Mouse (Mus musculus) gastrocnemius, postnatal 10 days (tissue): ENCODE measurements around the gene C1ra. TPM values are rescaled to one million over a fixed set of nuclear protein-coding genes. Genes with fewer than 3 reads are reported as not detected.
A peak's percentile ranks its signal among the peaks of the same experiment; 100 is the strongest.
"Not testable (repeated sequence)": the region's sequence is repeated elsewhere in the genome, so short reads cannot be mapped to it uniquely, and the experiment has no call there.

Source experiments
- DNase-seq: peaks from one replicate; pipeline ENCODE4 v3.0.0; 2021; ENCODE audit warnings: mixed read lengths
- total RNA-seq, 2 experiments: library from RNA; stranded (reverse); gene quantifications; 2 replicates each; pipeline ENCODE4 v1.2.3; 2021

Gene C1ra
- total RNA-seq, 2 experiments from 2014 or later, result 19.4 to 19.7 TPM

- no peak for DNase-seq
Observed at GRCm38 (mm10) chr6:124485414-124486144, 26.6 kb upstream of the C1ra start.

GRCm38 (mm10) chr6:124487509-124487908 lies 24.7 kb upstream of the C1ra start:
- no peak for DNase-seq

DNA sequence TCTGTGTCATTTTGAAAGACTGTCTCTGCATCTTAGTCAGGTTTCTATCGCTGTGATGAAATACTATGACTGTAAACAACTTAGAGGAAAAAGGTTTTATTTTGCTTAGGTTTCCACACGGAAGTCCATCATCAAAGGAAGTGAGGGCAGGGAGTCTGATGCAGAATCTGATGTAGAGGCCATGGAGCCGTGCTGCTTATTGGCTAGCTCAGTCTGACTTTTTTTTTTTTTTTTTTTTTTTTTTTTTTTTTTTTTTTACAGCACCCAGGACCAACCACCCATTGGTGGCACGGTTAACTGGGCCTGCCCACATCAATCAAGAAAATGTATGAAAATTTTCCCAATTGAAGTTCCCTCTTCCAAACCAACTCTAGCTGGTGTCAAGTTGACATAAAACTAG lies 23.3 kb upstream of the C1ra start:
- no peak for DNase-seq

DNA sequence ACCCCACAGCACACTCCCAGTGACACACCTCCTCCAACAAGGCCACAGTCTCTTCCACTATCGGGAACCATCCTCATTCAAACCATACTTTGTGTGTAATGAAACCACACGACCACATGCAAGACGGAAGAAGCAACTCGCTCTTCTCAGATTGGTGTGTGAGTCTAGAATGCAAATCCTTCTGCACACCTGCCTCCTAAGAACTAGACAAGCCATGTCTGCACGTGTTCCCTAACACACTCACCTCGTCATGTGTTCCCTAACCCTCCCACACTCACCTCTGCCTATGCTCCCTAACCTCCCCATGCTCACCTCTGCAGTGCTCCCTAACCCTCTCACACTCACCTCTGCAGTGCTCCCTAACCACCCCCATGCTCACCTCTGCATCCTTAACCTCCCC lies 20.8 kb upstream of the C1ra start:
- DNase-seq, result no peak

GRCm38 (mm10) chr6:124492842-124493561 lies 19.2 kb upstream of the C1ra start, which contains the start of gene C1rl:
C1rl (plus strand) TSS chr6:124493113.
- peak; percentile 68 for DNase-seq

DNA sequence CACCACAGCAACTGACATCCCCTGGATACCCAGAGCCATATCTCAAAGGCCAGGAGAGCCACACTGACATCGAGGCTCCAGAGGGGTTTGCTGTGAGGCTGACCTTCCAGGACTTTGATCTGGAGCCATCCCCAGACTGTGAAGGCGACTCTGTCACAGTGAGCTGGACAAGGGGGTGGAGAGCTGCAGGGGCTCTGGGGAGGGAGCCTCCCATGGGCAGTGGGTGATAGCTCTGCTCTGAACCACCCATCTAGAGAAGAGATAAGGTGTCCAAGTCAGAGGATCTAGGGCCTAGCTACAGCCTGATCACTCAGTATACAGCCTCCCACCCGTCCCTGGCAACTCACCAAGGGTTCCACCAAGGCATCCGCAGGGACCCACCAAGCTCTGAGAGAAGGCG lies 18.3 kb upstream of the C1ra start:
- peak; percentile 35 for DNase-seq

- DNase-seq, result no peak
Observed at GRCm38 (mm10) chr6:124496054-124496453, 16.2 kb upstream of the C1ra start.

GRCm38 (mm10) chr6:124499914-124500566 lies 12.2 kb upstream of the C1ra start:
- DNase-seq, result no peak

DNA sequence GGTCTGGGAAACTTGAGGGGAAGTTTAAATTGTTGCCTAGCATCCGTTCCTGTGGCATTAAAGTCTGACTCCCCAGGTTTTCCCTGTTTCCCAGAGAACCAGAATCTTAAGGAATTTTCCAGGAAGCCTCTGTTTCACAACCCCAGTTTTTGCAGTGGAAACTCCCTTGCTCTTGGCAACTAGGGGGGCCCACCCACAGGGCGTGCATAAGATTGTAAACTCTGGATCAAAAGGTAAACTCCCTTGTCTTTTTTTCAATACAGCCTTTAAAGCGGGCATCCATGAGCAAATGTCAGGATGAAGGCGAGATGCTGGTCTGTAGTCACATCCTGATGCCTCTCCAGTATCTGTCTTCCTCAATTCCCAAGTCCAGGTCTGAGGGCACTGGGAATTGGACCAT lies 10.7 kb upstream of the C1ra start:
- DNase-seq, result no peak

DNA sequence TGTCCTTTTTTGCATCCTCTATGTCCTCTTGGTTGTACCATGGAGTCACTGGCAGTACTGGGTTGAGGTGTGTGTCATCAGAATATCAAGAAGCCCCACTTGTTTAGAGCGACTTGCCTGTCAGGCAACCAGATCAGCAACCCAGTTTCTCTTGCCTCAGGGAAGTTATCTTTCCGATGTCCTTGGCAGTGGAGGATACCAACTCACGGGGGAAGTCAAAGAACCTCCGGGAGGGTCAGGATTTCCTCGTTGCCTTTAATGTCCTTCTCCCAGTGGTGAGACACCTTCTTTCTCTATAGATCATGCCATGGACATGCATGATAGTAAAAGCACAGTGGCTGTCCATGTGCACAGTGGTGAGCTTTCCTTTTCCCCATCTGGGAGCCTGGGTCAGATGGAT lies 10.2 kb upstream of the C1ra start:
- DNase-seq, result no peak

- DNase-seq, result no peak
Observed at GRCm38 (mm10) chr6:124505028-124505427, 7.2 kb upstream of the C1ra start.

GRCm38 (mm10) chr6:124506991-124507390 lies 5.2 kb upstream of the C1ra start:
- no peak for DNase-seq

DNA sequence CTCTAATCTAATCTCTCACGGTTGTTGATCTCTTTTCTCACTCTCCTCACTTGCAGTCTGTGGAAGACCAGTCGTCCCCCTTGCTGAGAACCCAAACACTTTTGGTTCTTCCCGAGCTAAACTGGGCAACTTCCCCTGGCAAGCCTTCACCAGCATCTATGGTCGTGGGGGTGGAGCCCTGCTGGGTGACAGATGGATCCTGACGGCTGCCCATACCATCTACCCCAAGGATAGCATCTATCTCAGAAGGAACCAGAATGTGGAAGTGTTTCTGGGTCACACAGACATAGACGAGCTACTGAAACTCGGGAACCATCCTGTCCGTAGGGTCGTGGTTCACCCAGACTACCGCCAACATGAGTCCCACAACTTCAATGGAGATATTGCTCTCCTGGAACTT lies 3.9 kb upstream of the C1ra start:
- DNase-seq, result no peak

- not testable (repeated sequence) for DNase-seq
Observed at GRCm38 (mm10) chr6:124509192-124509591, 3.0 kb upstream of the C1ra start.

- no peak for DNase-seq
Observed at GRCm38 (mm10) chr6:124511936-124512335, 269 bp upstream of the C1ra start.

DNA sequence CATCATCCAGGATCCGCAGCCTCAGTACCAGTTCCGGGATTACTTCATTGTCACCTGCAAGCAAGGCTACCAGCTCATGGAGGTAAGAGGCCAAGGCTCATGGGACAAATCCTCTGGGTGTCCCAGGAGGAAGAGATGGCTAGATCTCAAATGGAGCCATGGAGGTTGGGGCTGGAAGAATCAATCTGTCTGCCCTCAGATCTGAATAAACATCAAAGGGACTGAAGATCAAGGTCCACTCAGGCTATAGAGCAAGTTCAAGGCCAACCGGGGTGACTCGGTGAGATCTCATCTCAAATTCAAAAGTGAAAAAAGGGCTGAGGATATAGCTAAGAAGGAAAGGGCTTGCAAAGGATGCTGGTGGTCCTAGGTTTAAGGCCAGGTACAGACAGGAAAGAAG lies 5.5 kb downstream of the C1ra start:
- not testable (repeated sequence) for DNase-seq

- not testable (repeated sequence) for DNase-seq
Observed at GRCm38 (mm10) chr6:124522082-124522481, 9.9 kb downstream of the C1ra start.

DNA sequence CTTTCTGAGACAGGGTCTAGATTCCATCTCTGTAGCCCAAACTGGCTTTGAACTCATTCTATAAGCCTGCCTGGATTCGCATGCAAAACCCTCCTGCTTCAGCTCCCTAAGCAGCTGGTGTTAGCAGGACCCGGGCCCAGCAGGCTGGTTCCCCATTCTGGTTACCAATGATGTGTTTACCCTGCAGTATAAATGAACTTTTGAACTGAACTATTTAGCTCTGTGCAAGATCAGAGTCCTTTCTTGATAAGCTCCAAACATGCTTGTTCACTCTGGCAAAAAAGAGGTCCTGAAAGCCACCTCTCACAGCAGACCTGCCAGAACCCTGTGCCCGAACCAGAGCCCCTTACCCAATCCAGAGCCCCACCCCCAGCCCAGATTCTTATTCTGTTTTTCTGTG lies 15.7 kb downstream of the C1ra start:
- DNase-seq, result no peak

- DNase-seq, result no peak
Observed at GRCm38 (mm10) chr6:124531077-124531476, 18.9 kb downstream of the C1ra start.

DNA sequence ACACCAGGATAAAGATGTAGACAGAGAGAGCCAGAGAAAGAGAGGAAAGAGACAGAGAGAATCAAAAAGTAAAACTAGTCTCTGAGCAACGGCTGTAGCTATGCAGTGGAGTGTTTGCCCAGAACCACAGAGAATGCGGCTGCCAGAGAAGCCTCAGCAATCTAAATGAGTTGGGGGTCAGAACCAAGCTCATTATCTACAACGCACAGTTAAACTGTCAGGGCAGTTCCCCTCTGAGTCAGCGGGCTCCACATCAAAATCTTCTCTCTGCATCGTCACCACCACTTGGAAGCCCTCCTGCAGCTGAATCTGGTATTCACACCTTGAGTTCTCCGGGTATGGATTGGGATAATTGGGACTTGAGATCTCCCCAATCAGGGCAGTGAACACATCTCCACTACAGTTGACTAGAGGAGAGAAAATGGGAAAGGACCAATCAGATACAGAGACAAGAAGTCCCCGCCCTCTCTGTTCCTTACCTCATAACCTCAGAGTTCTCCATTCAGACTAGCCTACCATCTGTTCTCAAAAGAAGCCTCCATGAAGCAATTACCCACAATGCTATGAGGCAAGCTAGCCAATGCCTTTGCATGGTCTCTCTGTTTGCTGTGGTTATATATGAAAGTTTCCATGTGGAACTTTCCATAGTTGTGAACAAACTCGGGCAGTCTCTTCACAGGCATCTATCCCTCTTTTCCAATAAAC lies 24.1 kb downstream of the C1ra start:
- not testable (repeated sequence) for DNase-seq

DNA sequence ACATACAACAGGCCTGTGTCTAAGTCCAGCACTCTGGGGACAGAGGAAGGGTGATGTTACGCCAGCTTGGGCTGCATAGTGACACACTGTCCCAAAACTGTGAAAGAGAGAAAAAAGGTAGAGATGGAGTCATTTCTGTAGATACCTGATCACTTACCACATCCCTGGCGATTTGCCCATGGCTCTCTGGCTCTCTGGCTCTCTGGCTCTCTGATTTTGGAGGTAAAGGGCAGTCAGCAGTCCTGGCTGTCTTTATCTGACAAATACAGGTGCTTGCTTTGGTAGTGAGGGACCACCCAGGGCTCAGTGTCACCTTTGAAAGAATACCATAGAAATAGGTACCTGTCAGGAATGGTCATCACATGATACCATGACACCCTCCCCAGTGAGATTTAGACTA lies 29.0 kb downstream of the C1ra start:
- not testable (repeated sequence) for DNase-seq

- DNase-seq, result peak; percentile 53
Observed at GRCm38 (mm10) chr6:124542284-124542683, 30.1 kb downstream of the C1ra start, which contains the start of gene C1s1. C1s1 (minus strand) TSS chr6:124542359.
